Mouse (Mus musculus) hindbrain, embryonic 15.5 days (tissue): ENCODE measurements at regions not wholly inside any gene's neighbourhood (a gene's known extent, or its start where the extent isn't known, plus 50 kb on each side); places are given as distances from the start of the nearest gene placed in this dataset.
"Not testable (repeated sequence)": the region's sequence is repeated elsewhere in the genome, so short reads cannot be mapped to it uniquely, and the experiment has no call there.

ENCODE experiments used
- ATAC-seq: fragments of 200-750 bp; cut with Nextera tagmentation; 2 replicates; pipeline ENCODE4 v1.8.0; 2017; ENCODE audit warnings: low read depth, moderate number of reproducible peaks, moderate TSS enrichment; ENCODE audit not compliant: low FRiP score
- H3K27ac ChIP-seq: fragments of 300-500 bp; sonication (generic); replicated peaks from 2 replicates; pipeline ENCODE4 v1.5.1; 2015; ENCODE audit warnings: mild to moderate bottlenecking, inconsistent platforms
- H3K27me3 ChIP-seq: fragments of 300-500 bp; sonication (generic); 2 replicates; pipeline ENCODE4 v1.6.1; 2015; ENCODE audit warnings: control low read depth, inconsistent platforms
- H3K36me3 ChIP-seq: fragments of 300-500 bp; sonication (generic); 2 replicates; pipeline ENCODE4 v1.6.1; 2015; ENCODE audit warnings: control low read depth, inconsistent platforms
- H3K4me1 ChIP-seq: fragments of 300-500 bp; sonication (generic); replicated peaks from 2 replicates; pipeline ENCODE4 v1.6.1; 2015; ENCODE audit warnings: control low read depth, inconsistent platforms
- H3K4me2 ChIP-seq: fragments of 300-500 bp; sonication (generic); 2 replicates; pipeline ENCODE4 v1.6.1; 2015; ENCODE audit warnings: moderate library complexity, mild to moderate bottlenecking, inconsistent platforms
- H3K4me3 ChIP-seq: fragments of 300-500 bp; sonication (generic); 2 replicates; pipeline ENCODE4 v1.5.1; 2015; ENCODE audit warnings: mild to moderate bottlenecking, inconsistent platforms
- H3K9ac ChIP-seq: fragments of 300-500 bp; sonication (generic); 2 replicates; pipeline ENCODE4 v1.6.1; 2015; ENCODE audit warnings: inconsistent platforms
- H3K9me3 ChIP-seq: fragments of 300-500 bp; sonication (generic); 2 replicates; pipeline ENCODE4 v1.6.1; 2016; ENCODE audit warnings: control low read depth, inconsistent platforms
- WGBS: fragments of 180-500 bp; shearing (Covaris S2); methylation state at CpG from one replicate; pipeline ENCODE4 v1.1.7; 2015; 5-methylcytosine and 5-hydroxymethylcytosine counted together

DNA sequence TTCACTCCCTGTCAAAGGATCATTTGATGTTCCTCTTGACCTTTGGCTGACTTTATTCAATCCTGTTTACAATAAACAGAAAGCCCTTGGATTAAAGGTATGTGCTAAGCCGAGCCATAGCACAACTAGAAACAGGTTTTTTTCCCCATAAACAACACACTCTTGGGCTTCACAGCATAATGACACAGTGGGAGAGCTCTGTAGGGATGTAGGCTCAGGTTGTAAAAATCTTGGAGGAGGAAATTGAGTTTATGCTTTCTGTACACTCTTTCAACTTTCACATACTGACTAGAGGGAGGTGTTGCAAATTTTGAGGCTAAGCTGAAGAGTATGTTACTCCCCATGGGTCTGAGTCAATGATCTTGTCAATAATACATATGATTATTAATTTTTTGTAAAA is 69.7 kb upstream of the Akr1c12 start:
- H3K9me3 ChIP-seq: no peaks in the 10 kb centered on the region
- no peak overlapping the region for H3K9ac ChIP-seq
- no peaks in the 10 kb centered on the region for H3K27me3 ChIP-seq
- no peaks in the 10 kb centered on the region for H3K36me3 ChIP-seq
- H3K27ac ChIP-seq: no peak overlapping the region
- WGBS: 61% methylated on average over 1 of the region's 1 CpGs
- no peaks in the 10 kb centered on the region for H3K4me1 ChIP-seq
- H3K4me2 ChIP-seq: no peak overlapping the region
- H3K4me3 ChIP-seq: no peak overlapping the region
- no peak for ATAC-seq

DNA sequence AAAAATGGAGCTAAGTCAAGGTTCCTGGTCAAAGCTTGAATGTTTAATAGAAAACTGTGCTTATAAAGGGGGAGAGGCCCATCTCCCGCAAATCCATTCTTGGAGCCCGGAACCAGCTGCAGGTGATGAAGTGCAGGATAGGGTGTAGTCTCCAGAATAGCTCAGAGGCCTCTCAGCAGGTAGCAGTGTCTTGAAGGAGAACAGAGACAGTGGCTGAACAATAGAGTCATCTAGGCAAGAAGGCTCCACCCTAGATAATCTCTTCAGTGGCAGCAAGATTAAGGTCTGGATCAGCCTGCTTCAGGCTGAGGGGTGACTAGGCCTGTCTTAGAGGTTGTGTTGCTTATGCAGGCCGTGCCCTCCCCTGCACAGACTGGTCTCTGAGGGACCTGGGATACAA is 71.4 kb upstream of the Akr1c12 start:
- Histone ChIP-seq H3K27me3 (no peaks in the 10 kb centered on the region), H3K4me3 (no peak overlapping the region), H3K9ac (no peak overlapping the region), H3K4me2 (no peak overlapping the region), H3K4me1 (no peaks in the 10 kb centered on the region), H3K36me3 (no peaks in the 10 kb centered on the region), H3K27ac (no peak overlapping the region), H3K9me3 (no peaks in the 10 kb centered on the region)
- ATAC-seq: no peak
- WGBS: 89% methylated on average over 3 of the region's 3 CpGs

DNA sequence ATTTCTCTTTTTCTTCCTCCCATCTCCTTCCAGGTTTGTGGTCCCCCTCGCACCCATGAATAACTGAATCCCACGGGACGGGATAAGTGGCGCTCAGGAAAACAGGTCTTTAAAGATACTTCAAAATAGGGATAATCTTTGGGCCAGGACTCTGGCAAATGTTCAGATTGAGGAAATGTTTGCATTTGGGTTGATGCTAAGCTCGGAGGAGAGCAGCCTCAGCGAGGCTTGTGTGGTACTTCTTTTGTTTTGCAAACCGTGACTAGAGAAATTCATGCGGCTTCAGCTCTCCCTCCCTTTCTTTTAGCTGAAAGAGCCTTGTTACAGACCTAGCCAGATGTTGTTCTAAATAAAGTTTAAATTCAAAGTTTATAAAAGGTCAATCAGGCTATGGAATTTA is 57.5 kb upstream of the Akr1c6 start:
- not testable (repeated sequence) for H3K4me1 ChIP-seq, H3K36me3 ChIP-seq, H3K27me3 ChIP-seq, H3K9me3 ChIP-seq, H3K27ac ChIP-seq, ATAC-seq
- 0 out of 2 replicates have a peak overlapping the region, but pooled peaks have one; percentile 27 for H3K9ac ChIP-seq
- WGBS: 15% methylated on average over 8 of the region's 8 CpGs
- H3K4me3 ChIP-seq: peak overlapping the region; percentile 24; the same call in 1 of the 2 replicates
- peak overlapping the region; percentile 47 for H3K4me2 ChIP-seq
